Mouse (Mus musculus): Measurements from ENCODE around the gene Sema3d. TPM values are rescaled to one million over a fixed set of nuclear protein-coding genes. Genes with fewer than 3 reads are reported as not detected.

Sema3d gene
- polyA plus RNA-seq, 1 experiment from 2014 or later, result 1.7 TPM

DNA sequence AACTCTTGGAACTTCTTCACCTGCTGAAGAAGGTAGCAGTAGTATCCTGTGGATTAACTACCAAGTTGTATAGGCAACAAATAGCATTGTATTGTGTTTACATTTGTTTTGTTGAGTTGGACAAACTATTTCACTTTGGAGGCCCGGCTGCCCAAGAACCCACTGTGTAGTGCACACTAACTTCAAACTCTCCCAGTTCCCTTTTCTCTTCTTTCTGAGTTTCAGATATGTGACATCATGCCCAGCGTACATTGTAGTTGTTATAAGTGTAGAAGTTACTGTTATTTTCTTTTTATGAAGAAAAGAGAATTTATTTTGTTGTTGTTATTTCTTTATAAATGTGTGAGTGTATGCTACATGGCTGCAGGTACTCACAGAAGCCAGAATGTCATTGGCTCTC is 145.4 kb downstream of the Sema3d start:
- WGBS, result 91% methylated on average over 2 of the region's 2 CpGs
- no peak for DNase-seq (ENCODE audit: low spot score, missing footprints)
- Histone ChIP-seq H3K4me2 (no peak overlapping the region), H3K27ac (ENCODE audit: low read depth, low read length) (no peak overlapping the region), H3K36me3 (ENCODE audit: control insufficient read depth, insufficient read depth, low read length) (no peaks in the 10 kb centered on the region), H3K4me3 (ENCODE audit: low read depth, low read length) (no peak overlapping the region), H3K9ac (ENCODE audit: low read length) (no peak overlapping the region), H3K4me1 (ENCODE audit: control insufficient read depth, insufficient read depth, low read length) (peaks cover 4% of the 10 kb centered on the region; the same call in 1 of the 2 replicates), H3K27me3 (ENCODE audit: control insufficient read depth, insufficient read depth, low read length) (no peaks in the 10 kb centered on the region), H3K9me3 (ENCODE audit: control insufficient read depth, low read length) (no peaks in the 10 kb centered on the region)
- no peak for ATAC-seq (ENCODE audit: low FRiP score)

DNA sequence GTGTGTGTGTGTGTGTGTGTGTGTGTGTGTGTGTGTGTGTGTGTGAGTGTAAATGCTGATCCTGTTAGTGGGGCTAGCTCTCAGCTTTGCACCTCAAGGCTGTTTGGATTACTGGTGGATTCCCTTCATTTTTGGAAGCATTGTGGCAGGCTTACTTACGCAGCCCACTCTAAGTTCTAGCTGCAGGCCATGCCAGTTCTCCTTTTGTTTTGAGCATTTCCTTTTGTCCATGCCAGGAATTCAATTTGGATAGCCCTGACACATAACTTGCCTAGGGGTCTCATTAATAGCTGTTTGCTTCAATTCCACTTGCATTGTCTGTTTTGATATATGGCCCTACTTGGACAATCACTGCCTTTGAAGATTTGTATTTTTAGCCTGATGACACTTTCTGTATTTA is 146.6 kb downstream of the Sema3d start:
- WGBS, result 29% methylated on average over 1 of the region's 1 CpGs
- Histone ChIP-seq H3K4me2 (no peak overlapping the region), H3K9ac (ENCODE audit: low read length) (no peak overlapping the region), H3K27me3 (ENCODE audit: control insufficient read depth, insufficient read depth, low read length) (no peaks in the 10 kb centered on the region), H3K9me3 (ENCODE audit: control insufficient read depth, low read length) (no peaks in the 10 kb centered on the region), H3K4me3 (ENCODE audit: low read depth, low read length) (no peak overlapping the region), H3K36me3 (ENCODE audit: control insufficient read depth, insufficient read depth, low read length) (no peaks in the 10 kb centered on the region), H3K27ac (ENCODE audit: low read depth, low read length) (no peak overlapping the region), H3K4me1 (ENCODE audit: control insufficient read depth, insufficient read depth, low read length) (peaks cover 4% of the 10 kb centered on the region; the same call in 1 of the 2 replicates)
- peak; percentile 53 for ATAC-seq (ENCODE audit: low FRiP score)
- DNase-seq (ENCODE audit: low spot score, missing footprints), result no peak

DNA sequence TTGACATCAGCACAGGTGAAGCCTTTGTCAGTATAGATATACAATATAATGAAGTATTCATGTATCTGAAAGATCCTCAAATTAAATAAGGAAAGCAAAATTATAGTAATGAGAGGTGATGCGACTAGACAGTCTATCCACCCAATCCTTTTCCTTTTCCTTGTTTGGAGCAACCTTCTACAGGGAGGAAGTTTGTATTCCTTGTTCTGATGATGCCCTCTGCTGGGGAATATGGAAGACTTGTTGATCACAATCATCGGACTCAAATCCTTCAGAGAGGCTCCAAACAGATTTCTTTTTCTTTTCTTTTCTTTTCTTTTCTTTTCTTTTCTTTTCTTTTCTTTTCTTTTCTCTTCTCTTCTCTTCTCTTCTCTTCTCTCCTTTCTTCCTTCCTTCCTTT is 158.1 kb downstream of the Sema3d start:
- no peaks in the 10 kb centered on the region for H3K27me3 ChIP-seq (ENCODE audit: control insufficient read depth, insufficient read depth, low read length)
- ATAC-seq (ENCODE audit: low FRiP score) (0 out of 2 replicates have a peak, but pooled peaks have one; percentile 63), DNase-seq (ENCODE audit: low spot score, missing footprints) (no peak)

GRCm38 (mm10) chr5:12549046-12549669 is 166.0 kb downstream of the Sema3d start:
- no peaks in the 10 kb centered on the region for H3K4me1 ChIP-seq (ENCODE audit: control insufficient read depth, insufficient read depth, low read length)
- H3K9me3 ChIP-seq (ENCODE audit: control insufficient read depth, low read length), result no peaks in the 10 kb centered on the region
- H3K27ac ChIP-seq (ENCODE audit: low read depth, low read length), result no peak overlapping the region
- no peak overlapping the region for H3K4me3 ChIP-seq (ENCODE audit: low read depth, low read length)
- WGBS, result 91% methylated on average over 8 of the region's 8 CpGs
- H3K4me2 ChIP-seq, result no peak overlapping the region
- H3K9ac ChIP-seq (ENCODE audit: low read length), result no peak overlapping the region
- ATAC-seq (ENCODE audit: low FRiP score), result no peak
- no peaks in the 10 kb centered on the region for H3K27me3 ChIP-seq (ENCODE audit: control insufficient read depth, insufficient read depth, low read length)
- no peaks in the 10 kb centered on the region for H3K36me3 ChIP-seq (ENCODE audit: control insufficient read depth, insufficient read depth, low read length)
- no peak for DNase-seq (ENCODE audit: low spot score, missing footprints)

More for the DNA sequence above, 158.1 kb downstream of the Sema3d start:
- Histone ChIP-seq H3K9ac (ENCODE audit: low read length) (no peak overlapping the region), H3K4me3 (ENCODE audit: low read depth, low read length) (no peak overlapping the region), H3K4me1 (ENCODE audit: control insufficient read depth, insufficient read depth, low read length) (no peaks in the 10 kb centered on the region), H3K36me3 (ENCODE audit: control insufficient read depth, insufficient read depth, low read length) (no peaks in the 10 kb centered on the region), H3K4me2 (no peak overlapping the region), H3K27ac (ENCODE audit: low read depth, low read length) (no peak overlapping the region), H3K9me3 (ENCODE audit: control insufficient read depth, low read length) (no peaks in the 10 kb centered on the region)
- WGBS, result 41% methylated on average over 2 of the region's 2 CpGs

- Histone ChIP-seq H3K4me1 (ENCODE audit: control insufficient read depth, insufficient read depth, low read length) (no peaks in the 10 kb centered on the region), H3K9ac (ENCODE audit: low read length) (no peak overlapping the region), H3K27ac (ENCODE audit: low read depth, low read length) (no peak overlapping the region), H3K36me3 (ENCODE audit: control insufficient read depth, insufficient read depth, low read length) (no peaks in the 10 kb centered on the region), H3K9me3 (ENCODE audit: control insufficient read depth, low read length) (no peaks in the 10 kb centered on the region), H3K4me2 (no peak overlapping the region), H3K4me3 (ENCODE audit: low read depth, low read length) (no peak overlapping the region), H3K27me3 (ENCODE audit: control insufficient read depth, insufficient read depth, low read length) (no peaks in the 10 kb centered on the region)
- ATAC-seq (ENCODE audit: low FRiP score) (no peak), DNase-seq (ENCODE audit: low spot score, missing footprints) (no peak)
- WGBS, result 90% methylated on average over 3 of the region's 3 CpGs
These were observed 172.2 kb downstream of the Sema3d start for GRCm38 (mm10) chr5:12555401-12555800.

DNA sequence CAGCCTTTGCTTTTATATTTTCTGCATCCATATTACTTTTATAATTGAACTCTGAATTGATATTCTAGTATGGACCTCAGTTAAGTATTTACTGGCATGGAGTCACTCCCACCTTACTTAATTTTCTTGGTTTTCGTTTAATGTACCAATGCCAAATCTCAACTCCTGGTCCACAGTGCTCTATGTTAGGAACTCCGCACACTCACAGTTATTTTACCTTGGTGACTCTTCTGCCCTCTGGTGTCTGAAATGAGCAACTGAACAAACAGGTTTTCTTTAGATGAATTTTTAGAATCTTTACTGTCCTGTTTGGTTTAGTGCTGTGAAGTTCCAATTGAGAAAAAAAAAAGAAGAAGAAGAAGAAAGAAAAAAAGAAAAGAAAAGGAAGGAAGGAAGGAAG is 174.7 kb downstream of the Sema3d start:
- Histone ChIP-seq H3K27ac (ENCODE audit: low read depth, low read length) (no peak overlapping the region), H3K4me1 (ENCODE audit: control insufficient read depth, insufficient read depth, low read length) (no peaks in the 10 kb centered on the region), H3K36me3 (ENCODE audit: control insufficient read depth, insufficient read depth, low read length) (no peaks in the 10 kb centered on the region), H3K27me3 (ENCODE audit: control insufficient read depth, insufficient read depth, low read length) (no peaks in the 10 kb centered on the region), H3K4me2 (no peak overlapping the region), H3K9me3 (ENCODE audit: control insufficient read depth, low read length) (no peaks in the 10 kb centered on the region), H3K9ac (ENCODE audit: low read length) (no peak overlapping the region), H3K4me3 (ENCODE audit: low read depth, low read length) (no peak overlapping the region)
- ATAC-seq (ENCODE audit: low FRiP score), result no peak
- peak; percentile 85 for DNase-seq (ENCODE audit: low spot score, missing footprints)
- 65% methylated on average over 2 of the region's 2 CpGs for WGBS

DNA sequence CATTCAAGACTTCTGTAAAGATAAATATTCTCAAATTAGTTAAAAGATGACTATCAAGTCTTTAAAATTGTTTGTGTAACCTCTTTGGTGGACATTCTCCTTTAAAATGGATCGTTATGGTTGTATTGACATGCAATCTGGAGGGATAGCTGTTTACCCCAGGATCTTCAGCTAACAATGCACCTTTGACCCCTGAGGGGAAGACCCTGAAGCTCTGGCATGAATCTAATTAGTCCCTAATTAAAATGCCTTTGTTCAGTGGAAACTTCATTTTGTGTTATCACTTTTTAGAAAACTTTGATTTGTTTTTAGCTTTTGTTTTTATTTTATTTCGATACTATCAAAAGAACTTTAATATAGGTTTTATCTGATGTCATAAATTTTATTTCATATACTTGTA is 178.6 kb downstream of the Sema3d start:
- no peaks in the 10 kb centered on the region for H3K36me3 ChIP-seq (ENCODE audit: control insufficient read depth, insufficient read depth, low read length)
- no peaks in the 10 kb centered on the region for H3K27me3 ChIP-seq (ENCODE audit: control insufficient read depth, insufficient read depth, low read length)
- no peaks in the 10 kb centered on the region for H3K4me1 ChIP-seq (ENCODE audit: control insufficient read depth, insufficient read depth, low read length)
- DNase-seq (ENCODE audit: low spot score, missing footprints) (peak; percentile 59), ATAC-seq (ENCODE audit: low FRiP score) (no peak)
- H3K9me3 ChIP-seq (ENCODE audit: control insufficient read depth, low read length), result no peaks in the 10 kb centered on the region
- no peak overlapping the region for H3K4me2 ChIP-seq
- no peak overlapping the region for H3K9ac ChIP-seq (ENCODE audit: low read length)
- no peak overlapping the region for H3K27ac ChIP-seq (ENCODE audit: low read depth, low read length)
- H3K4me3 ChIP-seq (ENCODE audit: low read depth, low read length), result no peak overlapping the region
- WGBS, result 8% methylated on average over 2 of the region's 2 CpGs

DNA sequence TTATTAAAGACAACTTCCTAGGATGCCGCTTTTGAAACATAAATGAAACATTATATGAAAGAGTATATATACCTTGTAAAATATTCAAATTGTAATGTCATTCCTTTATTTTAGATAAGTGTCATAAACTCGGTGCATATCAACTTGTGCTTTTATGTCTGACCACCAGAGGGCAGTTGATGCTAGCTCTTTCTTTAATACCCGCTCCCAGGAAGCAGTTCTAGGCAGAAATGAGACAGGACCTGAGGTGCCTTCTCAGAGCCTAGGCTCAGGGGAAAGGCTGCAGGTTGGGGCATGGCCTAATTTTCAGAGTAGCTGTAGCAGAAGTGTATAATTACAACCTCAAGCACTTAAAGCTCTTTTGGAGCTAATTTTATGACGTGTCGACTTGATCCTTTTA is 179.0 kb downstream of the Sema3d start:
- Histone ChIP-seq H3K4me1 (ENCODE audit: control insufficient read depth, insufficient read depth, low read length) (no peaks in the 10 kb centered on the region), H3K9ac (ENCODE audit: low read length) (no peak overlapping the region), H3K4me2 (no peak overlapping the region), H3K36me3 (ENCODE audit: control insufficient read depth, insufficient read depth, low read length) (no peaks in the 10 kb centered on the region), H3K4me3 (ENCODE audit: low read depth, low read length) (no peak overlapping the region), H3K27ac (ENCODE audit: low read depth, low read length) (no peak overlapping the region), H3K9me3 (ENCODE audit: control insufficient read depth, low read length) (no peaks in the 10 kb centered on the region), H3K27me3 (ENCODE audit: control insufficient read depth, insufficient read depth, low read length) (no peaks in the 10 kb centered on the region)
- WGBS, result 36% methylated on average over 5 of the region's 5 CpGs
- ATAC-seq (ENCODE audit: low FRiP score), result peak; percentile 81
- DNase-seq (ENCODE audit: low spot score, missing footprints), result peak; percentile 93

DNA sequence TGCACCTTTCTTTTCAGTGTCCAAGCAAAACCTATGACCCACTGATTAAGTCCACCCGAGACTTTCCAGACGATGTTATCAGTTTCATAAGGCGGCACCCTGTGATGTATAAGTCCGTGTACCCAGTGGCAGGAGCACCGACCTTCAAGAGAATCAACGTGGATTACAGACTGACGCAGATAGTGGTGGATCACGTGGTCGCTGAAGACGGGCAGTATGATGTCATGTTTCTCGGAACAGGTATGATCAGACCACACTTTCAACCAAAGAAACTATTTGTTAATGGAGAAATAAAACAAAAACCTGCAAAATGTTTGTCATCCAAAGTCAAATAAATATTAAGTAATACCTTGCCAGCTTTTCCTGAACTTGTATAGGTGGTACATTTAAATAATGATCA is 179.9 kb downstream of the Sema3d start:
- DNase-seq (ENCODE audit: low spot score, missing footprints), result no peak
- Histone ChIP-seq H3K9me3 (ENCODE audit: control insufficient read depth, low read length) (no peaks in the 10 kb centered on the region), H3K4me3 (ENCODE audit: low read depth, low read length) (no peak overlapping the region), H3K9ac (ENCODE audit: low read length) (no peak overlapping the region), H3K36me3 (ENCODE audit: control insufficient read depth, insufficient read depth, low read length) (no peaks in the 10 kb centered on the region), H3K4me2 (no peak overlapping the region), H3K27ac (ENCODE audit: low read depth, low read length) (no peak overlapping the region), H3K27me3 (ENCODE audit: control insufficient read depth, insufficient read depth, low read length) (no peaks in the 10 kb centered on the region), H3K4me1 (ENCODE audit: control insufficient read depth, insufficient read depth, low read length) (no peaks in the 10 kb centered on the region)
- ATAC-seq (ENCODE audit: low FRiP score), result no peak
- 85% methylated on average over 11 of the region's 11 CpGs for WGBS

All from midbrain, embryonic 11.5 days (tissue).